Mouse (Mus musculus): ENCODE data around the gene Snx8.

Gene Snx8

GRCm38 (mm10) chr5:140388588-140389576, at the start of gene Snx8:
Gene Snx8 (minus strand): TSS chr5:140389262.
- peak; percentile 99 for DNase-seq (ENCODE audit: extremely low spot score)

- no peak for DNase-seq (ENCODE audit: extremely low spot score)
These were observed 36.1 kb upstream of the Snx8 start for GRCm38 (mm10) chr5:140425016-140425783.

DNA sequence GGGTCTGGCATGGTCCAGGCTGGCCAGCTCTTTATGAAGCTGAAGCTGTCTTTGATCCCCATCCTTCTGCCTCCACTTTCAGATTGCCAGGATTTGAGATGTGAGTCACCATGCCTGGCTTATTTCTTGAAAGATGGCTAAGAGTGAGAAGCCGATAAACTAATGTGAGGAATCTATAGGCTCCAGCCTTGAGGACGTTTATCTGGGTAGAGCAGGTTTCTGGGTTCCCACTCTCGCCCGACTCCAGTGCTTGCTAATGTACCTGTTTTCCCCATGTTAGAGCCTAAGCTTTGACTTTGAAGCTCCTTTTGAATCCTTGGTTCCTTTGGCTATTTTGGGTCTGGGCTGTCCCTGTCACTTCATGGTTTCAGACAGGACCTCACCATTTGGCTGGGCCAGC, 31.6 kb upstream of the Snx8 start:
- no peak for DNase-seq (ENCODE audit: extremely low spot score)

DNA sequence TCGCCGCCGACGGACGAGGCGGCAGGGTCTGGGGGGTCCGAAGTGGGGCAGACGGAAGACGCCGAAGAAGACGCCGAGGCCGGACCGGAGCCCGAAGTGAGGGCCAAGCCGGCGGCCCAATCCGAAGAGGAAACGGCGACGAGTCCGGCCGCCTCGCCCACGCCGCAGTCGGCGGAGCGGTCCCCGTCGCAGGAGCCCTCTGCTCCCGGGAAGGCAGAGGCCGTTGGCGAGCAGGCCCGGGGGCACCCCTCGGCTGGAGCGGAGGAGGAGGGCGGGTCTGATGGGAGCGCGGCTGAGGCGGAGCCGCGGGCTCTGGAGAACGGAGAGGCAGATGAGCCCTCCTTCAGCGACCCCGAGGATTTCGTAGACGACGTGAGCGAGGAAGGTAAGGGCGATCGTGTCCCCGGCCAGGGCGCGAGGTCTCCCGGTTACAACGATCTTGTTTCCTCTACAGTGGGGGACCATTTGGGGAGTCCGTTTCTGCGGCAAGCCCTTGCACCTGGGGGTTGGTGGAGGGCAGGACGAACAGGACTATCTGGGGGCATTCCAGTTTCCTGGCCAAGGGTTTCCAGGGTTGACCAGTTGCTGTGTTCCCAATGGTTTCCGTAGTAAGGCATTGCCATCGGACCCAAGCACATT, 30.5 kb upstream of the Snx8 start:
- DNase-seq (ENCODE audit: extremely low spot score), result no peak

DNA sequence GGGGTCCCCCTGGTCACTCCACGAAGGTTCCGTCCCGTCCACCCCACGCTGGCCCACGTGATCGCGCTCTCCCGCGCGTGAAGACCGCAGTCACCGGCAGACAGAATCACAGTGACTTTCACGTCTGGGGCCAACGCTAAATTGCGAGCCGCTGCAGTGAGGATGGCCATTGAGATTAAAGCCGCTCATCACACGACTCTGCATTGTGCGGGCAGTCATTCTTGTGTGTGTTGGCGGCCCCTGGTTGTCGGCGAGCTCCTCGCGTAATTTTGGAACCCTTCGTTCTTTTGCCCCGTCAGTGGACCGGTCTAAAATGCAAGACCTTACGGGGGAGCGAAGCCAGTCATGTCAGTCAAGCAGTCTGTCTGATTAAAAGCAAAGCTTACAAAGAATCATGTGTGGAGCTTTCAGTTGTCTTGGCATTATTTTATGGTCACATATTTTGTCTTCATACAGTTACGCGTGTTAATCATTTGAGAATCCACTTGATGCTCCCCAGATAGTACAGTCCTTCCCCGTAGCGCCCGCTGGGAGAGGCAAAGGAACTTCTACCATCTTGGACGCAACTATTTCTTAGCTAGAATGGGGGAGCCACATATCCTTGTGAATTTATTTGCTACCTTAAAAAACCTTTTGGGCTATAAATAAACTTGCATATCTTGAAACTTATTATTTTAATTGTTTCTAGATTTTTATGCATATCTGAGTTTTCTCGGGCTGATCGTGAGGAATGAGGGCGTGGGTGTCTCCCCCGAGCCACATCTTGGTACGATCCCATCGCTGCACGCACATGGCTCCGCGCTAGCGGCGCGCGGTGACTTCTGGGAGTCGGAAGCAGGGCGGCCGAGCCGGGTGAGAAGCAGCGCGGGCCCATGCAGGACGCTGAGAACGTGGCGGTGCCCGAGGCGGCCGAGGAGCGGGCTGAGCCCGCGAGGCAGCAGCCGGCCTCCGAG, 29.7 kb upstream of the Snx8 start, which contains the start of gene Eif3b:
Eif3b (plus strand) TSS at position 840 of the 953 bp plus-strand sequence.
- DNase-seq (ENCODE audit: extremely low spot score), result peak; percentile 96

- DNase-seq (ENCODE audit: extremely low spot score), result no peak
These were observed 29.0 kb upstream of the Snx8 start for GRCm38 (mm10) chr5:140418106-140418488.

- no peak for DNase-seq (ENCODE audit: extremely low spot score)
These were observed 25.6 kb upstream of the Snx8 start for GRCm38 (mm10) chr5:140414647-140415046.

DNA sequence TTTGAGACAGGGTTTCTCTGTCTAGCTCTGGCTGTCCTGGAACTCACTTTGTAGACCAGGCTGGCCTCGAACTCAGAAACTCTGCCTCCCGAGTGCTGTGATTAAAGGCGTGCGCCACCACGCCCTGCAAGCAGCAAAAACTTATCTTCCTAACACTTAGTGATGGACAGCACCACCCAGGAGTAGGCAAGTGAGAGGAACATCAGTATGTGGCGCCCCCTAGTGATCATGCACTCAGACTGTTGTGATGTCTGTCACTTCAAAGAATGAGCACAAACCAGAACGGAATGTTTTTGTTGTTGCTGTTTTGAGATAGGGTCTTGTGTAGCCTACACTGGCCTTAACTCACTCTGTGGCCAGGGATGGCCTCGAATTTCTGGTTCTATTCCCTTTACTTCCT, 22.3 kb upstream of the Snx8 start:
- peak; percentile 36 for DNase-seq (ENCODE audit: extremely low spot score)

DNA sequence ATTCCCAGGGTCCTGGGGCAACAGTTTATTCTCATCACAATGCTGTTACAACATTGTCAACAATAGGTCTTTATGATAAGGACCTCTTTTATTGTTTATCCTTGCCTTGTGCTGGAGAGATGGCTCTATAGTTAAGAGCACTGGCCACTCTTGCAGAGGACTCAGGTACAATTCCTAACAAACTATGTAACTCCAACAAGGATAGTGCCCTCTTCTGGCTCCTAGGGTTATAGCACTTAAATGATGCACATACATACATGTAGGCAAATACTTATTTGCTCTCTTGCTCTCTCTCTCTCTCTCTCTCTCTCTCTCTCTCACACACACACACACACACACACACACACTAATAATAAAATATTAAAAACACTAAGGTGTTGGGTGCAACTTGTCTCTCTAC, 19.7 kb upstream of the Snx8 start:
- no peak for DNase-seq (ENCODE audit: extremely low spot score)

DNA sequence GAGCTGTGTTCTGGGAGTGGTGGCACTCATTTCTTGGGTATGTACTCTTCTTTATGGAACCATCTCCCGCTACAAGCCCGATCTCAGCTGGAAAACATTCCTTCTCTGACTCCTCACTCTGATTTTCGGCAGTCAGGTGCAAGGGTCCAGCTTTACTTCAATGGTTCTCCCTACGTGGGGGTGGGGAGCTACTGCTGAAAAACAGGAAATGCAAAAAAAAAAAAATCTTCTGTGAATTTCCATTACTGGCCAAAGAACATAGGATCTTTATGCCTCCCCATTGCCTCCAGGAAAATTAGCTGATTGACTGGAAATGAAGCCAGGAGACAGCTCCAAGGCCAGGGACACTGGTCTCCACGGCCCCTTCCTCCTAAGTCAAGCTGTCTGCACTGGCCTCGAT, 17.6 kb upstream of the Snx8 start:
- DNase-seq (ENCODE audit: extremely low spot score), result no peak

DNA sequence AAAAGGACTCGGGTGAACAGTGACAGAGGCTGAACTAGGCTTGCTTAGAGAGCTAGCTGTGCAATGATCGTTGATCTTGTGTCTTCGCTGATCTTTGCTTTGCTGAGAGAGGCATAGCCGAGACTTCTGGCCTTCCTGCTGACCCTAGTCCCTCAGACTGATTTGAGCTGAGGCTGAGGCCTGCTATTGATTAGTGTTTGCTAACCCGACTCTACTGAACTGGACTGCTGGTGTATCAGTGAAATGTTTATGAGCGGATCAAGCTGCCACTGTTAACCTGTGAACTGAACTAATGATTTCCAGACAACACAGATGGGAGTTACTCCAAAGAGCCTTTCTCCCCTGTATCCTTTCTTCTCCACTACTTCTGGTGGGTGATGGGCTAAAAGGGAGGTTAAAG, 16.1 kb upstream of the Snx8 start:
- peak; percentile 14 for DNase-seq (ENCODE audit: extremely low spot score)

GRCm38 (mm10) chr5:140402640-140403270, 13.7 kb upstream of the Snx8 start:
- DNase-seq (ENCODE audit: extremely low spot score), result no peak

- DNase-seq (ENCODE audit: extremely low spot score), result no peak
These were observed 7.3 kb upstream of the Snx8 start for GRCm38 (mm10) chr5:140396166-140396940.

GRCm38 (mm10) chr5:140392701-140393100, 3.6 kb upstream of the Snx8 start:
- no peak for DNase-seq (ENCODE audit: extremely low spot score)

GRCm38 (mm10) chr5:140391981-140392380, 2.9 kb upstream of the Snx8 start:
- no peak for DNase-seq (ENCODE audit: extremely low spot score)

GRCm38 (mm10) chr5:140391435-140391834, 2.4 kb upstream of the Snx8 start:
- no peak for DNase-seq (ENCODE audit: extremely low spot score)

DNA sequence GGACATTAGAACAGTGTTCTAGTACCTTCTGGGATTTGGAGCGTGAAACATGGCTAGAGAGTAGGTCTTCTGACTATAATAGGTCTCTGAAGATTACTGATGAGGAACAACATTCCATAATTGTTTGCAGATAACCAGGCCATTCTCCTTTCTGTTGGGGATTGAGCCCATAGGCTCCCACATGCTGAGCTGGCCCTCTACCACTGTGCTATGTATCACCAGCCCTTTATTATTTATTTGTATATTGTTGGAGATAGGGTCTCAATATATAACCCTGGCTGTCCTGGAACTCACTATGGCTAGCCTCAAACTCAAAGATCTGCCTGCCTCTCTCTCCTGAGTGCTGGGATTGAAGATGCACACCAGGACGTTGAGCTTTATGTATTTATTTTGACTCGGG, 585 bp upstream of the Snx8 start:
- DNase-seq (ENCODE audit: extremely low spot score), result no peak

GRCm38 (mm10) chr5:140387816-140388510, 1.1 kb downstream of the Snx8 start:
- DNase-seq (ENCODE audit: extremely low spot score), result no peak

DNA sequence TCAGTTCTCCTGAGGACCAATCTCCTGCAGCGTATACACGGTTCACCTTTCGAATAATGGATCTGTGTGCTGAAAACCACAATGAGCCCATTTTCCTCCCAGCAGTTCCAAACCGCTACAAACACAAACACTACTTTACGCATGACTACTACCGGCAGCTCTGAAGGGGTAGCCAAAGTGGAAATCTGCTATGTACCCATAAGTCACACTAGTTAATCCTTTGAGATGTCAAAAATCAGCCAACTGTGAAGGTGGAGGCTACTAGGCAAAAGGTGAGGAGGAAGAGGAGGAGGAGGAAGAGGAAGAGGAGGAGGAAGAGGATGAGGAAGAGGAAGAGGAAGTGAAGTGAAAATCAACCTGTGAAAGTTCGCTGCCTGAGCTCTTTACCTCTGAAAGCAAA, 1.8 kb downstream of the Snx8 start:
- DNase-seq (ENCODE audit: extremely low spot score), result no peak
